ENCODE assay signal across 21 mouse cellular contexts in the genomic region with DNA sequence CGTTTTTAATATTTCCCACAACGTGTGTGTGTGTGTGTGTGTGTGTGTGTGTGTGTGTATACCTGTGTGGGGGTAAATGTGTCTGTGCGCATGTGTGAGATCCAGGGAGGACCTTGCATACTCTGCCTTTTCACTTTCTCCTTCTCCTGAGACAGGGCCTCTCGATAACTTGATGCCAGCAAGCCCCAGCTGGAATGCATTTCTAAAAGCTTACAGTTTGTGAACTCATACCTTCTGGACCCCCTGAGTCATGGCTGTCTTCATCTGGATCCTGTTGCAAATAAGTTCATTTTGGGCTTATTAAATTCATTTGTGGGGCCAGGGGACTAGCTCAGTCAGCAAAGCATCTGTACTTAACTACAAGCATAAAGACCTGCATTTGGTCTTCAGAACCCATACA. TPM values are rescaled to one million over a fixed set of nuclear protein-coding genes. Genes with fewer than 3 reads are reported as not detected.
A peak's percentile ranks its signal among the peaks of the same experiment; 100 is the strongest.
DNase-seq lines count a peak whose midpoint lies in the region; ATAC-seq and TF ChIP-seq lines count a peak whose summit lies in the region.
"Had no signal": no experiment of that assay in that cellular context is flagged by ENCODE, and none has a peak within 500 bp of the region (broad histone marks: within the 10 kb centered on the region; RNA-seq: fewer than 3 reads in every experiment).

No protein-coding gene starts in this region.

- H3K27ac ChIP-seq in embryonic facial prominence, embryonic 11.5 days (replicated peaks; ENCODE audit: low read depth, low read length): no peak overlapping the region
- H3K27ac ChIP-seq in embryonic facial prominence, embryonic 10.5 days (replicated peaks): no peak overlapping the region
- H3K27ac ChIP-seq in embryonic facial prominence, embryonic 12.5 days: peak overlapping the region; percentile 71
- H3K27ac ChIP-seq in embryonic fibroblast, embryonic 13.5 days (ENCODE audit: insufficient read depth, low read length): peak overlapping the region; percentile 41
- no peak overlapping the region for H3K27ac ChIP-seq in hindbrain, embryonic 11.5 days (ENCODE audit: low read depth, low read length)
- H3K27ac ChIP-seq: heart, embryonic 10.5 days; hindbrain, embryonic 14.5 days; intestine, embryonic 15.5 days had no signal

- H3K4me1 ChIP-seq in embryonic facial prominence, embryonic 11.5 days (ENCODE audit: control insufficient read depth, insufficient read depth, low read length): no peaks in the 10 kb centered on the region
- peaks cover 2% of the 10 kb centered on the region; the same call in 1 of the 2 replicates for H3K4me1 ChIP-seq in embryonic facial prominence, embryonic 10.5 days
- peaks cover 3% of the 10 kb centered on the region; the same call in 1 of the 2 replicates for H3K4me1 ChIP-seq in embryonic facial prominence, embryonic 12.5 days
- peaks cover 2% of the 10 kb centered on the region; the same call in 1 of the 2 replicates for H3K4me1 ChIP-seq in embryonic fibroblast, embryonic 13.5 days (ENCODE audit: control insufficient read depth, insufficient read depth, low read length)
- no peaks in the 10 kb centered on the region for H3K4me1 ChIP-seq in hindbrain, embryonic 11.5 days (replicated peaks; ENCODE audit: control insufficient read depth, insufficient read depth, low read length)
- H3K4me1 ChIP-seq: heart, embryonic 10.5 days; intestine, embryonic 15.5 days had no signal

- DNase-seq in embryonic facial prominence, embryonic 11.5 days (ENCODE audit: low spot score): peak; percentile 75
- no peak for DNase-seq in embryonic facial prominence, embryonic 10.5 days (ENCODE audit: low spot score)
- no peak for DNase-seq in lung, postnatal 25 days (ENCODE audit: low spot score)
- no peak for DNase-seq in hindbrain, embryonic 11.5 days (ENCODE audit: low spot score)
- DNase-seq in cerebellum, adult 11 months: no peak
- DNase-seq: adrenal gland, postnatal 25 days; cerebellum, adult 8-10 months; cerebellum, postnatal 14 days; embryo, embryonic 11 days; gastrocnemius, postnatal 10 days; heart, adult 18-20 months; heart, postnatal 14 days; kidney, adult 18-20 months had no signal

- no peak for TF ChIP-seq POLR2A in embryonic fibroblast, embryonic 13.5 days (IDR thresholded peaks at IDR 0.05; ENCODE audit: low read depth, low read length)

- no peaks in the 10 kb centered on the region for H3K9me3 ChIP-seq in embryonic facial prominence, embryonic 11.5 days (replicated peaks; ENCODE audit: control insufficient read depth, low read length)
- no peaks in the 10 kb centered on the region for H3K9me3 ChIP-seq in embryonic facial prominence, embryonic 10.5 days
- H3K9me3 ChIP-seq in embryonic facial prominence, embryonic 12.5 days: no peaks in the 10 kb centered on the region
- no peaks in the 10 kb centered on the region for H3K9me3 ChIP-seq in hindbrain, embryonic 11.5 days (ENCODE audit: control insufficient read depth, low read length)
- H3K9me3 ChIP-seq: heart, embryonic 10.5 days; intestine, embryonic 15.5 days had no signal

- no peaks in the 10 kb centered on the region for H3K27me3 ChIP-seq in embryonic facial prominence, embryonic 11.5 days (ENCODE audit: control insufficient read depth, insufficient read depth, low read length)
- H3K27me3 ChIP-seq in embryonic facial prominence, embryonic 10.5 days (replicated peaks; ENCODE audit: low read depth, poor library complexity, severe bottlenecking): no peaks in the 10 kb centered on the region
- H3K27me3 ChIP-seq in embryonic facial prominence, embryonic 12.5 days: no peaks in the 10 kb centered on the region
- H3K27me3 ChIP-seq in hindbrain, embryonic 11.5 days (ENCODE audit: control insufficient read depth, insufficient read depth, low read length): no peaks in the 10 kb centered on the region
- H3K27me3 ChIP-seq: intestine, embryonic 15.5 days; Patski had no signal

- TF ChIP-seq CTCF in embryonic fibroblast, embryonic 13.5 days (IDR thresholded peaks at IDR 0.05; ENCODE audit: borderline replicate concordance, insufficient read depth, low read length): no peak

- H3K36me3 ChIP-seq in embryonic facial prominence, embryonic 11.5 days (replicated peaks; ENCODE audit: control insufficient read depth, insufficient read depth, low read depth, low read length): no peaks in the 10 kb centered on the region
- no peaks in the 10 kb centered on the region for H3K36me3 ChIP-seq in embryonic facial prominence, embryonic 10.5 days (replicated peaks)
- no peaks in the 10 kb centered on the region for H3K36me3 ChIP-seq in embryonic facial prominence, embryonic 12.5 days
- H3K36me3 ChIP-seq in hindbrain, embryonic 11.5 days (ENCODE audit: control insufficient read depth, insufficient read depth, low read length): no peaks in the 10 kb centered on the region
- H3K36me3 ChIP-seq: heart, embryonic 10.5 days; intestine, embryonic 15.5 days had no signal

- H3K9ac ChIP-seq in embryonic facial prominence, embryonic 11.5 days (replicated peaks; ENCODE audit: low read length): no peak overlapping the region
- no peak overlapping the region for H3K9ac ChIP-seq in embryonic facial prominence, embryonic 12.5 days
- H3K9ac ChIP-seq in hindbrain, embryonic 11.5 days (ENCODE audit: low read depth, low read length): no peak overlapping the region
- H3K9ac ChIP-seq: hindbrain, embryonic 14.5 days; intestine, embryonic 15.5 days had no signal

- H3K4me3 ChIP-seq in embryonic facial prominence, embryonic 11.5 days (ENCODE audit: low read depth, low read length): no peak overlapping the region
- H3K4me3 ChIP-seq in embryonic facial prominence, embryonic 10.5 days: no peak overlapping the region
- H3K4me3 ChIP-seq in embryonic facial prominence, embryonic 12.5 days: no peak overlapping the region
- H3K4me3 ChIP-seq in embryonic fibroblast, embryonic 13.5 days (ENCODE audit: insufficient read depth, low read length): no peak overlapping the region
- no peak overlapping the region for H3K4me3 ChIP-seq in hindbrain, embryonic 11.5 days (ENCODE audit: low read depth, low read length)
- H3K4me3 ChIP-seq: heart, embryonic 10.5 days; intestine, embryonic 15.5 days had no signal

- H3K4me2 ChIP-seq in embryonic facial prominence, embryonic 11.5 days (ENCODE audit: low read depth, low read length): no peak overlapping the region
- H3K4me2 ChIP-seq in embryonic facial prominence, embryonic 12.5 days (replicated peaks): no peak overlapping the region
- H3K4me2 ChIP-seq in hindbrain, embryonic 11.5 days (replicated peaks; ENCODE audit: low read depth, low read length): no peak overlapping the region
- H3K4me2 ChIP-seq: hindbrain, embryonic 14.5 days; intestine, embryonic 15.5 days had no signal

- peak; percentile 61 for ATAC-seq in embryonic facial prominence, embryonic 11.5 days (replicated peaks; ENCODE audit: insufficient number of reproducible peaks, low FRiP score, low TSS enrichment, low read depth)
- ATAC-seq in embryonic facial prominence, embryonic 12.5 days (ENCODE audit: insufficient number of reproducible peaks, insufficient read depth, low FRiP score, low TSS enrichment): 0 out of 2 replicates have a peak, but pooled peaks have one; percentile 56
- no peak for ATAC-seq in hindbrain, embryonic 11.5 days (ENCODE audit: low FRiP score)
- ATAC-seq: activated CD4-positive, CD25-positive, alpha-beta regulatory T cell, adult 4 months; forebrain, embryonic 14.5 days; intestine, embryonic 15.5 days had no signal

- 77% methylated on average over 4 of the region's 4 CpGs for WGBS in embryonic facial prominence, embryonic 11.5 days
- 76% methylated on average over 4 of the region's 4 CpGs for WGBS in embryonic facial prominence, embryonic 10.5 days
- 59% methylated on average over 4 of the region's 4 CpGs for WGBS in embryonic facial prominence, embryonic 12.5 days
- WGBS in hindbrain, embryonic 11.5 days: 74% methylated on average over 4 of the region's 4 CpGs

RNA-seq across cellular contexts. Expression of a gene that starts 57.7 kb away (rescaled TPM):
- 144 and 151 TPM in 2 replicates for polyA plus RNA-seq in embryonic facial prominence, embryonic 11.5 days (2014; fragmentation: Nextera tagmentation; extraction: Ambion mirVana)
- polyA plus RNA-seq in embryonic facial prominence, embryonic 10.5 days (2016; fragmentation: Nextera tagmentation; extraction: Ambion mirVana): 129 and 138 TPM in 2 replicates
- polyA plus RNA-seq in embryonic facial prominence, embryonic 12.5 days (2016; fragmentation: Nextera tagmentation; extraction: Ambion mirVana): 100 and 102 TPM in 2 replicates
- polyA plus RNA-seq in embryonic fibroblast, embryonic 13.5 days (2011; ENCODE audit: insufficient read length, low read depth, missing spikeins): 205 and 228 TPM in 2 replicates
- 120 and 132 TPM in 2 replicates for polyA plus RNA-seq in hindbrain, embryonic 11.5 days (2014; fragmentation: Nextera tagmentation; extraction: Ambion mirVana)

Comparison
In these comparisons a context has a peak if more than half of its experiments do, and no peak if none do; other contexts are left out.
1. H3K27ac ChIP-seq: peak in embryonic facial prominence, embryonic 12.5 days (single experiment) and embryonic fibroblast, embryonic 13.5 days (single experiment); none in embryonic facial prominence, embryonic 11.5 days (single experiment), embryonic facial prominence, embryonic 10.5 days (single experiment) and hindbrain, embryonic 11.5 days (single experiment).